Mouse (Mus musculus) T-helper 1 cell (primary cell): ENCODE results near the gene Grn.

ENCODE experiments used
- in situ Hi-C: fragments of 300-600 bp; cut with MboI, MseI; formaldehyde crosslinking; loops from one replicate; pipeline ENCODE4 v1.15.1; 2025; ENCODE audit warnings: high pct_unique_total_duplicates

The Grn gene

DNA sequence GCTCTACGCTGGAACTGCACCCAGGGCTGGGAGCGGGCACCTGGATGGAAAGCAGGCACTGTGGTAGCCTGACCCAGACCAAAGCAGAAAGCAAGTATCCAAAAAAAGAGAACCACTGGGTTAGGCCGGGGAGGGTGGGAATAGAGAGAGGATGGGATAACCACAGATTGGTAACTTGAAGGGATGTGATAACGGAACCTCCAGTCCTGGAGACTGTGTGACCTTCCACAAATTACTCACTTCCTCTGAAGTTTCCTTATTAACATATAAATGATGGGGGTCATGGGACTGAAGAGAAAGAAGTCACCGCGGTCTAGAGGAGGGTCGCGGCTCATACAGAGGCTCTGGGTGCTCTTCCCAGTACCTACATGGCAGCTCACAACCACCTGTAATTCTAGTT is 10.1 kb downstream of the Grn start:
- in situ Hi-C loops, result no loop called here

DNA sequence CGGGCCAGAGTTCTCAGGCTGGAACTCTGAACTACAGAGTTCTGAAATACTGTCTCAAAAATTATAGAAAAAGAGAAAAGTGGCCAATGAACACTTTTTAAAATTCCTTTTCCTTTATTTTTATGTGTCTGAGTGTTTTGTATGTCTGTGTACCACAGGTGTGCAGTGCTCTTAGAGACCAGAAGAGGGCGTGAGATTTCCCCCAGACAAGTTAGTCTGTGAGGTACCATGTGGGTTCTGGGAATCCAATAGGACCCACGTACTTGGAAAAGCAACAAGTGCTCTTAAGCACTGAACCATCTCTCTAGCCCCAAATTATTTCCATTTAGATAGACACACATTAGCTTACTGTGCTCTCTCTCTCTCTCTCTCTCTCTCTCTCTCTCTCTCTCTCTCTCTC is 11.3 kb downstream of the Grn start:
- in situ Hi-C loops, result no loop called here

DNA sequence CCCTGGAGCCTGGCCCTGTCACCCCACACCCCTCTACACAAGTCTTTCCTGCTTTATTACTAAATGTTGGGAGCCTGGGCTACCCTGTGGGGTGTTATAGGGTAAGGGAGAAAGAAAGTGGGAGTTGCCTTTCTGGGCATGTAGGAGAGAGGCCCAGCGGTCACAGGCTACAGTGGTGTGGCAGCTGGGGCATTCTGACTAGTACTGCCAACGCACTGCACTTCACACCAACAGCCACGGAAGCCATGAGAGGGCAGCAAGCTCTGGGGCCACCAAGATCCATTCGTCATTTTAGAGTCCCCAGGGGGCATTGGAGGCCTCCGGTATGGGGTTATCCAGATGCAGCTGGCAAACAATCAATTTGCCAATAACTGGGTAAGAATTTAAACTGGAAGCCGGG is 12.0 kb downstream of the Grn start:
- in situ Hi-C loops, result no loop called here

DNA sequence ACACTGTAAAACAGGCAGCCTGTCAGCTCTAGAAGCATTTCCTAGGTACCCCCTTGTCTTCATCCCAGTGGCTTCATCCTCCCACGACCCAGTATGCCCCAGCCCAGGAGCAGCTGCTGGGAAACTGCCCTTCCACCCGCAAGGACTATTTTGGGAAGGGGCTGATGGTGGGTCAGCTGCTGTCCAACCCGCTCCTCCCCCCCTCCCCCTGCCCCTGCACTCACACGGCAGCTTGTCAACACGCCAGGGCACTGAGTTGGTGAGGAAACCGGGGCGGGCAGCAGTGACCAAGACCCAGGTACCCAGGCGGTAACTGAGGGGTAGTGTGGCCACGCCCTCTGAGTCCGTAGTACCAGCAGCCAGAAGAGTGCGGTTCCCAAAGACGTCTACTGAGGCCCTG is 13.6 kb downstream of the Grn start:
- in situ Hi-C loops, result no loop called here

DNA sequence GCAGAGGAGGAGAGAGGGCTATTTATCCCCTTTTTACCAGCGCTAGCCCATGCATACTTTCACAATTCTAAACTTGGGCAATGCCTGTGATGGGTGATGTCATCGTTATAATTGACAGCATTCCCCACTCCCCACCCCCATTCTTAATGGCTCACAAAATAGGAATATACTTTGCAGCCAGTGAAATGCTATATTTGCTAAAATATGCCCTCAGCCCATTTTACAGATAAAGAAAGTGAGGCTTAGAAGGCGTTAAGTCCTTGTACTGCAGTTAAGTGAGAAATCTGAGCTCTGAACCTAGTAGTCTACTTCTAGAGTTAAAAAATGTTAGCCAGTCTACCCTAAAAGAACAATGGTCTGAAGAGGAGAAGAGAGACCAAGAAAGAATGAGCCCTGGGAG is 14.2 kb downstream of the Grn start:
- in situ Hi-C loops, result no loop called here

DNA sequence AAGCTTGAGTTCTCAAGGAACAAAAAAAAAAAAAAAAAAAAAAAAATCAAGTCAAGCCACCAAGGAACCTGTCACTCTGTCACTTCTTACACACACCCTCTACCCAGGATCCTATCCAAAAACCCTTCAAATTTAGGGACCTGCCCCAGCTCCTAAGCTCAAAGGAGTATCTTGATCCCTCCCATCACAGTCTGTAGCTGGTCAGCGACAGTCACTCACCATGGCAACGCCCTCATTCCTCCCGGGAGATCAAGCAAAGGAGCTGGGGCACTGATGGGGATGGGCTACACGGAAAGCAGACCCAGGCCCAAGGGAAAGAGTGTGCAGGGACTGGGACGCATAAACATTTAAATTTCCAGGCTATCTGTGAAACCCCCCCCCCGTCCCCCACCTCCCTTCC is 14.7 kb downstream of the Grn start:
- in situ Hi-C loops, result no loop called here

DNA sequence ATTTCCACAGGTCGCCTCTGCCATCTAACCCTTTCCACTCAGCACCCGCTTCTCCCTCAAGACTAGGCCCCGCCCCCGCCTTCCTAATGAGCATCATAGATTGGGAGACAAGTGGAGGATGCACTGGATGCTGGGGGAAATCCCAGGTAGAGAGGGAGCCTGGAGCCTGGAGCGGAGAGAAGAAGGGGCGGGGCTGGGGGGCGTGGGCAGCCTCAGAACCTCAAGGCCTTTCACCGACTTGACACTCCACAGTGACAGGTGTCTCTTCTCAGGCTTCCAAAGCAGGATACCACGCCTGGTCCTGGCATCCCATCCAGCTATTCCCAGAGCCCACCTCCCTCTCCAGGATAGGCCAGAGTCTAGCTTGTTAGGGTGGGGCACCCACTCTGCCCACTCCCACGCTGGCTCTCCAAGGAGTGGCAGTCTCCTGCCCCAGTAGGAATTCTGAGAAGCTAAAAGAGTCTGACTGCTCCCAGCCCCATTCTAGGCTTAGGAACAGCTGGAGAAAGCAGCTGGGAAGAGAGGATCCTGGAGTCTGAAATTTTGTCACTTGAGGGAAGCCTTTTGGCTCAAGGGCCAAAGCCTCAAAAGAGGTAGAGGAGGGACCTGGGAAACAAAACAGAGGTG is 15.3 kb downstream of the Grn start:
- in situ Hi-C loops, result no loop called here

DNA sequence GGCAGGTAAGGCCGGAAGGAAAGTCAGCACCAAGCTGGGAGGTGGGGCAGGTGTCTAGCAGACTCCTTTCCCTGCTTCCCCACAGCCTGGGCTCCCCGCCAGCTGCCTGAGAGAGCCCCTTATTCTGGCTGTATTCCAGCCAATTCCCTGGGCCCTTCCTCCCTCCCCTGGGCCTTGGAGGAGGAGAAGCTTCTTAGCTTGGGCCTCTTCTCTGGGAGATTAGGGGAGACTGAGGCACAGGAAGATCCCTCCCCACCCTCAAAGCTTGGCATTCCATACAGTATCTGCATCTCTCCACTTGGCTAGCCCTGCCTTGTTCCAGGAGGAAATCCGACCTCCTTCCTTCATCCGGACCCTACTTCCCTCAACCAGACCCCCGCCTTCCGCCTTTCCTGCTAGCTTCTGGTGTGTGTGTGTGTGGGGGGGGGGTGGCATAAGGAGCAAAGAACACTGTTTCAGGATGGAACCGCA is 15.8 kb downstream of the Grn start:
- in situ Hi-C loops, result no loop called here

DNA sequence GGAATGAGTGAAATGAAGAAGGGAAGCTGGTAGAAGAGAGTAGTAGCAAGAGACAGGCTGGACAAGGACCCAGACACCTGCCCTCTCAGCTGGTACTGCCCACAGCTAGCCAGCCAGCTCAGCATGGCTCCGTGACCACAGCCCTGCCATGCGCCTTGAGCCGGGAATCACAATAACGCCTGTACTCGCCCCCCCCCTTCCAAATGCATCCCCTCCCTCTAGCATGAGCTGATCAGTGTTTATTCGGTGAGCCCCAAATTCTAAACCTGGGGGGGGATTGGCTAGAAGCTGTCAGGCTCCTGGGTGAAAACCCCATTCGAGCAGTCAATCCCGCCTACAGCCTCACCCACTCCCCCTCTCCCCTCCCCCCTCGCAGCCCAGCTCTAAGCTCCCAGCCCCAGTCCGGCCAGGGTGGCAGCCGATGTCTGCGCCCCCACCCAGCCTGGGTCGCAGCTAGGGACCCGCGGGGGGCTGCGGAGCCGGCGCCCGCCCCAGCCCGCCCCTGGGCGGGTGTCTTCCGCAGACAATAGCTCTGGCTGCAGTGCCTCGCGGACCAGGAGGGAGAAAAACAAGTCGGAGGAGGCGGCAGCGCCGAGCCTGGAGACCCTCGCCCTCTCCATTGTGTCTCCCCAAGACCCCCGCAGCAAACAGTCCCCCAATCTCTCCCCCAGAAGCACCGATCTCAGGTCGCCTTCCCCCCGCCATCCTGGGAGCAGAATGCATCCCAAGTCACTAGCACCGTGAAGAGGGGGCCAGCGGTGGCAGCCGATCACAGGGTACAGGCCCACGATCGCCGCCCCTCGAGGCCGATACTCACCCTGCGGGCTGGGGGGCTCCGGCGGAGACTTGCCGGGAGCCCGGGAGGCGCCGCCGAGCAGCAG is 16.7 kb downstream of the Grn start:
- in situ Hi-C loops, result no loop called here

DNA sequence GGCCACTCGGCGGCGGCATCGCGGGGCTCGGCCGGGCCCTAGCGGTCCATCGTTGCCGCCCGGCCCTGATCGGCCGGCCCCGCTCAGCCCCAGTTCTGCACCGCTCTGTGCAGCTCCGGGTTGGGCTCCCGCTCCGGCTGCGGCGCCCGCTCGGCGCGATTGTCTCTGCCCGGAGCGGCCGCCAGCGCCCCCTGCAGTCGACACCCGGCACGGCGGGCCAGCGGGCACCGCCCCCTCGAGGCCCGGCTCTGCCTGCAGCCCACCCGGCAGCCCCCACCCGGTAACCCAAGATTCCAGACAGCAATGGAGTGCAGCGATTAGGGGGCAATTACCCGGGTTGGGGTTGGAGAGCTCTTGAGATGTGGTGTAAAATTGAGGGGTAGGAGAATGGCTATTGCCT is 17.4 kb downstream of the Grn start, which contains the start of gene Fam171a2:
Gene Fam171a2 (minus strand): TSS at position 186 of the 400 bp plus-strand sequence.
- in situ Hi-C loops, result no loop called here

DNA sequence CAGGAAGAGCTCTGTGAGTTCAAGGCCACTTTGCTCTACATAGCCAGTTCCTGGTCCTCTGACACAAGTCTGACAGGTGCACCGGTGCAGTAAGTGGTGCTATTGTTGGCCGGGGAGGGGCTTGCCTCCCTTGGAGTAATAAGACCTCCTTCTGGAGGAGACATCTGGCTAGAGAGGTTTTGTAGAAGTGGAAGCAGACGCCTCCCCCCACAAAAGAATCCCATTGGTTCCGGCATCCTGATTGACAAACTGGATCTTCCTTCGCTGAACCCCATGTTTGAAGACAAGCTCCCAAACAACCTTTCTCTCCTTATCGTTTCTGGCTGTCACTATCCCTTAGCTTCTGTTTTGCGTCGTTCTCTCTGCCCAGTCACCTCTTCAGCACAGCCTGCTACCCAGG is 18.2 kb downstream of the Grn start:
- in situ Hi-C loops, result no loop called here

DNA sequence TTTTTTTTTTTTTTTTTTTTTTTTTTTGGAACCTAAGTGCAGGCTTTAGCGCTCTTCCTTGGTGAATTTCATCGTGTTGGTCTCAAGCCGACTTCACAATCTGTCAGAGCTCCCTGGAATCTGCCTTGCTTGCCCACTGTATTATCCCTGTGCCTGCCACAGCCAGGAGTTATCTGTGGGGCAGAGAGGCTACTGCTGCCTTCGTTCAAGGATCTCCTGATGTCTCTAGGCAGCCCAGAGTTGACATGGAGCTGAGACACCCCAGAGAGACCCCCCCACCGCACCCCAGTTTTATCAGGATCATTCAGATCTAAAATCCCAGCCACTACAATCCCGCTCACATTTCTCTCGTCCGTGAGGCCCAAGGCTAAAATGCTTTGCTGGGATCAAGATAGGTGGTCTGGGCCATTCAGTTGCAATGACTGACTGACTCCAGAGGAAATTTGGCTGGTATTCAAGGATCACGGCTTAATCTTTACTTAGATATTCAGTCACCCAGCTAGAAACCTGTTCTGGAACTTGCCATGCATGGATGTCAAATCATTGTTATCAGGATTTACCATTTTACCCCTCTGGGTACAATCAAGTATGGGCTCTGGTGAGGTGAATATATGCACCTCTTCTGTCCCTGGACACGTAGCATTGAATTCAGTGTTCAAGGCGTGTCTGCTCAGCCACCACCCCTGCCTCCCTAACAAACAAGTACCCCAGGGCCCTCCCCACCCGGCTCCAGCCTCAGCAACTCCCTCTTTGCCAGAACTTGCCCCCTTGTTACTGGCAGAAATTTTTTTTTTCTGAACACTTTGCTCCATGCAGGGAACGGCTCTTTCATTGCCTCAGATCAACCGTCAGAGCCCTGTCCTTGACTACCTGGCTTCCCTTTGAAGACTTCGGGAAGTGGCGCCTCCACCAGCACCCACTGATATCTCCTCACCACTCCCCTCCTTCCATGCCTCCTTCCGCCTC is 19.2 kb downstream of the Grn start:
- in situ Hi-C loops, result no loop called here

DNA sequence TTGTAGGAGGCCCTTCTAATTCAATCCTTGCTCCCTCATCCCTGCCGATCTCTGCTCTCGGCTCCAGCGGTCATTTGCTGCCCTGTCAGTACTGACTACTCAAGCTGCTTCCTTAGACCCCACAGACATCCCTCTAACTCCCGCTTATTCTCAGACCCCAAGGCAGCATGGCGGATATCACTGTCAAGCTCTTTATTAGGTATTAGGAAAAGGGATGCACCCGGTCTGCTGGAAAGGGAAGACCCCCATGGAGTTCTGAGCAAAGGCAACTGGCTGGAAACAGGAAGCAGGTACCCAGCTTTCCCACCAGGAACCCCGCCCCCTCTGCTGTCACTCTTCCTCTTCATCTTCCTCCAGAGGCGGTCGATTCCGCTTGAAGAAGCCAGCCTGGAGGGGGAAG is 23.0 kb downstream of the Grn start:
- in situ Hi-C loops, result no loop called here

DNA sequence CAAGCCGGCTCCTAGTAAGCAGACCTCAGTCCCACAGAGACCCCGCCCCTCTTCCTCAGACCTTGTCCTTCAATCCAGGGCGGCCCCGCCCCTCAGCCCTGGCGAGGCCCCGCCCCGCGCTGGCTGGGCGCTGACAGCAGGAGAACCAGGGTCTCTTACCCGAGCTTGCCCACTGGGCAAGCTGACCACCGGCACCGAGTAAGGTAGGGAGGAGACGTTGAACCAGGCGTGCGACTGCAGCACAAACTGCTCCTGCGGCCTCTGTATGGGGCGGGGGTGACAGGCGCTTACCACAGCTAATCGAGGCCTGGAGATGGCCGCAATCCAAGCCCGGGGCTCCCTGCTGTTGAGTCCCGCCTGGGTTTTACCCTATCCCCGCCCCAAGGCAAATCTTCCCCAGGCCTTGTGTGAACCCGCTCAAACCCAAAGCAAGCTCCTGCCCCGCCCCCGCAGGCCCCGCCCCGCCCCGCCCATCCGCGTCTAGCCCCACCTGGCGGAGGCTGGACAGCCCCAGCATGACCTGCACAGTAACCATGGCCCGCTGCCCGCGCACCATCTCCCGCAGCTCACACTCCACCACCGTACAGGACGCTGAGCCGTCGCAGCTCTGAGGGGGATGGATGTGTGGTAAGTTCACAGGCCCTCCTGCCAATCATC is 25.8 kb downstream of the Grn start:
- in situ Hi-C loops, result no loop called here

DNA sequence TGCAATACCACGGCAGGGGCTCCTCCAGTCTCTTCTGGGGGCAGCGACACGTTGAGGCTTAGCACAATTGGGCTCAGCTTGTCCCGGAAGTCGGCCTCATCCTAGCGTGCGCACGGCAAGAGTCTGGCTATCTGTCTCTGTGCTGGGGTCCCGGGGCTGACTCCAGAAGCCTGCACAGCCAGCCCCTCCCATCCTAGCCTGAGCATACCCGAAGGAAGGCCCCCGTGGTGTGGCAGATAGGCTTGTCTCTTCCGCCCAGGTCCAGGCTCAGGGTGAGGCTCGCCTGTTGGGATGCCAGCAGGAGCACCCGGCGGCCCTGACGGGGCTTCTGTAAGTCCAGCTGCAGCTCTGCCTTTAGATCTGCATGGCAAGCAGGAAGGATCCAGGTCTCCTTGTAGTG is 30.4 kb downstream of the Grn start:
- in situ Hi-C loops, result no loop called here

DNA sequence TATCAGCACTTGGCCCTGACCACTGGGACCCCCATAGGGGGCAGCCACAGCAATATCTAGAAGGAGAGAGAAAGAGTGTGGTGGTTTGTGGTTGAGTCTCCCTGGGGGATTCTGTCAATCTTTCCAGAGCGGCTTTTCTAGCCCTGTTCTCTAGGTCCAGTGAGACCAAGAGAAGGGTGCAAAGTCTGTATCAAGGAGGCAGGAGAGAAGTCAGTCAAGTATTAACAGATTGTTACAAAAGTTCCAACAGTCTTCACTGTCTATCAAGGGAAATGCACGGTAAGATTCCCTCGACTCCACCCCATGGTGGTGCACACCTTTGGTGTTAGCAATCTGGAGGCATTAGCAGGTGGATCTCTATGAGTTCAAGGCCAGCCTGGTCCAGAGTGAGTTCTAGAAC is 31.6 kb downstream of the Grn start:
- in situ Hi-C loops, result no loop called here

DNA sequence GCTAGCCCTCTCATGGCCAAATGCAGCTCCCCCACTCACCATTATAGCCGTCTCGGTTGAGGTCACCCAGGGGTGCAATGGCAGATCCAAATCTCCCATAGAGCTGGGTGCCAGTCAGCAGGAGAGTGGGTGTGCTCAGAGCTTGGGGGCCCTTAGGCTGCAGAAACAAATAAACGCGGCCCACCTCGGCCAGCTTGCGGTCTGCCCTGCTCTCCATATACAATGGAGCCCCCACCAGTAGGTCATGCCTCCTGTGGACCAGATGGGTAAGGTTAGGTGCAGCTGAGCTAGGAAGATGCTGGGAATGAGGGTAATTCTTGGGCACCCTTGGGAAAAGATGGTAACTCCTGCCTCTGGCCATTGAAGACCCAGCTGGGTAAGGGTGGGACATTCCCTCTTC is 34.8 kb downstream of the Grn start:
- in situ Hi-C loops, result no loop called here

DNA sequence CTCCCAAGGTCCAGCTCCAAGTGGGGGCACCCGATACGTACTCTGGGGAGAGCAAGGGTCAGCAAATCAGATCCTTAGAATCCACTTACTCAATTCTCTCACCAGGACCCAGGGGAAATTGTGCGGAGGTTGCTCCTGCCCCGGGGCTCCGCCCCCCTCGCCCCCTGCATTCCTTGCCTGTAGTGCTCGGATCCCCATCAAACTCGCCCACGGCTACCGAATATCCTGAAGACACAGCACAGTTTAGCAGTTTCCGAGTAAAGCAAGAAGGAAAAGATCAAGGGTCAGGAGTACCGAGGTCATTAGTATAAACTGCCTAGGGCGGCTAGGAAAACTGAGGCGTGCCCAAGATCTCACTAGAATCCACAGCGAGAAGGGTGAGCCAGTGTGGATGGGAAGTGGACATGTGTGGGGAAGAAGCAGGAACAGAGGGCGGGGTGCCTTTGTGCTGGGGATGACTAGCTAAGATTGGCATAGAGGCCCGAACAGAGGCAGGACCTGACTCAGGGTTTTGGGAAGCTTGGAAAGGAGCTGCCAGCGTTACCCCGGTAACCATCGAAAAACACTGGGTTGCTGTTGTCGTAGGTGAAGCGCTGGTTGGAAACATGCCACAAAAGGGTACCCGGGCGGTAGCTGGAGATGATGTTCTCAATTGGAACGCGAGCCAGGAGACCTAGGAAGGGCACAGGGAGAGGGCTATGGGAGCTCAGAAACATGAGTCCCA is 35.8 kb downstream of the Grn start:
- in situ Hi-C loops, result no loop called here

DNA sequence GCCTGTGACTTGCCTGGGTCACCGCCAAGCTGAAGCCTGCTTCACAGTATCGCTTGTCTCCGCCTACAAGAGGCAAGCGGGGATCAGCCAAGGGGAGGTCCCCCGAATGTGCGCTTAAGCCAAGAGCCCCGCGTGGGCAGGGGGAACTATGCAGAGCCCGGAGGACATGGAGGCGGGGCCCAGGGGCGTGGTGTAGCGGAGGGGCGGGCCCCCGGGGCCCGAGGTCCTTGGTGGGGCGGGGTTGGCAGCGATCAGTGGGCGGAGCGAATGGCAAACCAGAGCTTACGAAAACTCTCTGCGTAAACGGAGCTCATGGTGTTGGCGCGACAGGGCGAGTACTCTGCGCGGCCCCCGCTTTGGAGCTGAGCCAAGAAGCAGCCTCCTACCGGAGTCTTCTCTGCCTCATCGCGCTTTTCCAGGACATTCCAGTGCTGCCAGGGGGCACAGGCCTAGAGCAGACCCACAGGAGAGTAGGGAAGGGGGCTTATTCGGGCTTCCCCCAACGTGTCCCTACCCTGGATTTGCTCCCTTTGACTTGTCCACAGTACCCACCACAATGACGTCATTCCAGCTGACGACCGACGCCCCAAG is 37.0 kb downstream of the Grn start:
- in situ Hi-C loops, result no loop called here

DNA sequence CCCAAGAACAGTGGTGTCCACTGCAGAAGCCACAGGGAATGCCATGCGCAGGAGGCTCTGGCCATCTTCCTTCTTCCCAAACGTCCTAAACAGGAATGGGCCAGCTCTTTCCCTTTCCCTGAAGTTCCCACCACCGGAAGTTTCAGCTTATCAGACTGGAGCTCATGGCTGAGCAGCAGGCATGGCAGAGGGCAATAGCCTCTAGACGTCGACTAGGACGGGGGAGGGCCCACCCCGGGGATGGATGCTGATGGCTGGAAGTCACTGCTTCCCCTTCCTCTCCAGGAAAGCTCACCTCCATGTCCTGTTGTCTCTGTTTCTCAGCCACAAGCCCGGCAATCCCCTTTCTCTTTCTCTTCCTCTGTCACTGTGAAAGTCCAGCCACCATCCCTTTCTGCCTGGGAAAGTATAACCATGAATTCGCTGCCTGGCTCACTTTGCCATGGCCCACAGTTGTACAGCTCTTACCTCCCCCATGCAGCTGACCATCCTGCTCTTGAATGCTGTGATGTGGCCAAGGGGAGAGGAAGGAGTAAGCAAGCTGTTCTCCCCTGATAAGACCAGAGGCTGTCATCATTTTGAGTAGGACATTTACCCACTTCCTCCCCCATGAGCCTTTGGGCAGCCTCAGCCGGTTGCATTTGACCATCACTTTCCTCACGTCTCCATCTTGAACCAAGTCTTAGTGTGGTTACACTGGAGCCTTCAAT is 39.7 kb downstream of the Grn start, which contains the start of gene Itga2b:
Gene Itga2b (minus strand): TSS at position 475 of the 710 bp plus-strand sequence.
- in situ Hi-C loops, result no loop called here
